Mouse (Mus musculus) layer of hippocampus, adult 2 months (tissue): ENCODE data around the gene Fat1. TPM values are rescaled to one million over a fixed set of nuclear protein-coding genes. Genes with fewer than 3 reads are reported as not detected.

ENCODE experiments used
- DNase-seq, 2 experiments: peaks; one replicate each; pipeline ENCODE4 v3.0.0; 2022; ENCODE audit warnings: low spot score in 2 of 2
- H3K27ac ChIP-seq: fragments of 200-600 bp; 2 replicates; pipeline ENCODE4 v1.8.1; 2022
- H3K4me3 ChIP-seq: fragments of 200-600 bp; 2 replicates; pipeline ENCODE4 v1.8.1; 2022; ENCODE audit warnings: mild to moderate bottlenecking
- CTCF ChIP-seq: fragments of 200-600 bp; conservative IDR thresholded peaks from 2 replicates; pipeline ENCODE4 v1.8.1; 2022; ENCODE audit warnings: antibody characterized with exemption, mild to moderate bottlenecking, moderate library complexity
- long read RNA-seq, 2 experiments: library from polyadenylated mRNA; stranded (forward); transcript quantifications; one replicate each; pipeline ENCODE4 v2.0.0; 2021; ENCODE audit warnings: borderline mapping rate in 2 of 2
- total RNA-seq, 2 experiments: library from RNA; stranded (reverse); gene quantifications; 2 replicates each; pipeline ENCODE4 v1.2.3; 2021

Fat1 gene
- total RNA-seq = 10 to 100 TPM; 22.2 to 24.7 TPM
- long read RNA-seq, experiment 1, partial matches to known transcripts = 3 of 6 reads
- long read RNA-seq, experiment 1, other reads (novel, unspliced or antisense) = 3 of 6 reads
- long read RNA-seq, experiment 2, partial matches to known transcripts = 2 of 4 reads
- long read RNA-seq, experiment 2, other reads (novel, unspliced or antisense) = 2 of 4 reads

- peak; percentile 42 for TF ChIP-seq CTCF
- peak; percentile 66 to 67 for DNase-seq
- H3K27ac ChIP-seq = peak within 1 kb of the TSS; percentile 47
- H3K4me3 ChIP-seq = peak within 1 kb of the TSS; percentile 79
Measured at GRCm38 (mm10) chr8:44934850-44935497, at the start of gene Fat1. Fat1 (plus strand) TSS chr8:44935447.

- no peak for TF ChIP-seq CTCF
Measured at GRCm38 (mm10) chr8:44894626-44895025, 40.6 kb upstream of the Fat1 start.

GRCm38 (mm10) chr8:44899575-44899991, 35.7 kb upstream of the Fat1 start:
- DNase-seq = peak; percentile 25 to 47
- TF ChIP-seq CTCF = no peak
- H3K4me3 ChIP-seq = no peak overlapping the region
- no peak overlapping the region for H3K27ac ChIP-seq

More at GRCm38 (mm10) chr8:44894626-44895025, 40.6 kb upstream of the Fat1 start:
- Histone ChIP-seq H3K4me3 (no peak overlapping the region), H3K27ac (no peak overlapping the region)
- DNase-seq = no peak

GRCm38 (mm10) chr8:44911126-44911903, 23.9 kb upstream of the Fat1 start:
- DNase-seq = no peak
- no peak for TF ChIP-seq CTCF
- H3K27ac ChIP-seq = no peak overlapping the region
- H3K4me3 ChIP-seq = no peak overlapping the region

GRCm38 (mm10) chr8:44919487-44920082, 15.7 kb upstream of the Fat1 start:
- H3K4me3 ChIP-seq = no peak overlapping the region
- DNase-seq = no peak
- TF ChIP-seq CTCF = no peak
- H3K27ac ChIP-seq = no peak overlapping the region

GRCm38 (mm10) chr8:44920379-44921032, 14.7 kb upstream of the Fat1 start:
- Histone ChIP-seq H3K27ac (no peak overlapping the region), H3K4me3 (no peak overlapping the region)
- no peak for TF ChIP-seq CTCF
- DNase-seq = no peak

- H3K4me3 ChIP-seq = no peak overlapping the region
- no peak for TF ChIP-seq CTCF
- DNase-seq = no peak
- H3K27ac ChIP-seq = no peak overlapping the region
Measured at GRCm38 (mm10) chr8:44924995-44925394, 10.3 kb upstream of the Fat1 start.

GRCm38 (mm10) chr8:44930058-44930457, 5.2 kb upstream of the Fat1 start:
- Histone ChIP-seq H3K4me3 (no peak overlapping the region), H3K27ac (no peak overlapping the region)
- TF ChIP-seq CTCF = no peak
- no peak for DNase-seq

- TF ChIP-seq CTCF = no peak
- no peak for DNase-seq
- Histone ChIP-seq H3K4me3 (no peak overlapping the region), H3K27ac (no peak overlapping the region)
Measured at GRCm38 (mm10) chr8:44932546-44933342, 2.5 kb upstream of the Fat1 start.

GRCm38 (mm10) chr8:44933478-44933877, 1.8 kb upstream of the Fat1 start:
- TF ChIP-seq CTCF = no peak
- DNase-seq = no peak
- Histone ChIP-seq H3K4me3 (no peak overlapping the region), H3K27ac (no peak overlapping the region)

- DNase-seq = no peak
- no peak for TF ChIP-seq CTCF
- Histone ChIP-seq H3K27ac (peak overlapping the region; percentile 47; the same call in 1 of the 2 replicates), H3K4me3 (peak overlapping the region; percentile 79)
Measured at GRCm38 (mm10) chr8:44934416-44934815, 831 bp upstream of the Fat1 start.

GRCm38 (mm10) chr8:44935741-44936140, 494 bp downstream of the Fat1 start:
- DNase-seq = peak; percentile 79 to 83
- H3K4me3 ChIP-seq = peak overlapping the region; percentile 79
- peak; percentile 87 for TF ChIP-seq CTCF
- peak overlapping the region; percentile 47 for H3K27ac ChIP-seq
